Mouse (Mus musculus) left cerebral cortex, postnatal 14 days (tissue): ENCODE data around the gene Elp5. TPM values are rescaled to one million over a fixed set of nuclear protein-coding genes. Genes with fewer than 3 reads are reported as not detected.
"Not testable (repeated sequence)": the region's sequence is repeated elsewhere in the genome, so short reads cannot be mapped to it uniquely, and the experiment has no call there.

ENCODE experiments used
- DNase-seq, 2 experiments: peaks; one replicate each; pipeline ENCODE4 v3.0.0; 2021 to 2022; ENCODE audit warnings: low spot score in 2 of 2, mixed read lengths in 1 of 2
- intact Hi-C: fragments of 180-260 bp; cut with DNase I; formaldehyde crosslinking; loops from one replicate; pipeline ENCODE4 v1.15.1; 2025
- total RNA-seq, 2 experiments: library from RNA; stranded (reverse); gene quantifications; 2 replicates each; pipeline ENCODE4 v1.2.3; 2021

The Elp5 gene
- total RNA-seq, 2 experiments from 2014 or later: 103 to 107 TPM

- DNase-seq: no peak
- intact Hi-C loops: no loop called here
Measured at GRCm38 (mm10) chr11:70016669-70017068, 34.4 kb upstream of the Elp5 start, which contains the start of gene Dlg4. Dlg4 (plus strand) TSS chr11:70016942.

DNA sequence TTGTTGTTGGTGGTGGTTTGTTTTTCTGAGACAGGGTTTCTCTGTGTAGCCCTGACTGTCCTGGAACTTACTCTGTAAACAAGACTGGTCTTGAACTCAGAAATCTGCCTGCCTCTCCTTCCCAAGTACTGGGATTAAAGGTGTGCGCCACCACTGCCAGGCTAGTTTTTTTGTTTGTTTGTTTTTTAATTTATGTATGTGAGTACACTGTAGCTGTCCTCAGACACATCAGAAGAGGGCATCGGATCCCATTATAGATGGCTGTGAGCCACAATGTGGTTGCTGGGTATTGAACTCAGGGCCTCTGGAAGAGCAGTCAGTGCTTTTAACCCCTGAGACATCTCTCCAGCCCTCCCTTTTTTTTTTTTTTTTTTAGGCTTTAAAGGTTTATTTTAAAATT is 33.9 kb upstream of the Elp5 start:
- DNase-seq, intact Hi-C loops: not testable (repeated sequence)

DNA sequence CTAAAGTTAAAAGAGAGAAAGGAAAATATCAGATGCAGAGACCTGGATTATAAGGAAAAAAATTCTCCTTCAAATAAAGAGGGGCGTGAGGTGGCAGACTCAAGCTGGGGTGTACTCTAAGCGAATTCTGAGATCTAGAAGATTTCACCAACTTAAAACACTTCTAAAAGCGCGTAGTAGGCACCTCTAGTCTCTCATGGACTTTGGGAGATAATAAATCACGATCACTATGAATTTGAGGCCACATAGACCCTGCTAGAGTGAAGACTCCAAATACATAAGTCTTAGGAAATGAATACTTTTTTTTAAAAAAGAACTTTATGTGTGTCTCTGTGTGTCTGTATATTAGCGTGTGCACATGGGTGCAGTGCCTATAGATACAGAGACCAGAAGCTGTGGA is 33.4 kb upstream of the Elp5 start:
- intact Hi-C loops: no loop called here
- DNase-seq: no peak

DNA sequence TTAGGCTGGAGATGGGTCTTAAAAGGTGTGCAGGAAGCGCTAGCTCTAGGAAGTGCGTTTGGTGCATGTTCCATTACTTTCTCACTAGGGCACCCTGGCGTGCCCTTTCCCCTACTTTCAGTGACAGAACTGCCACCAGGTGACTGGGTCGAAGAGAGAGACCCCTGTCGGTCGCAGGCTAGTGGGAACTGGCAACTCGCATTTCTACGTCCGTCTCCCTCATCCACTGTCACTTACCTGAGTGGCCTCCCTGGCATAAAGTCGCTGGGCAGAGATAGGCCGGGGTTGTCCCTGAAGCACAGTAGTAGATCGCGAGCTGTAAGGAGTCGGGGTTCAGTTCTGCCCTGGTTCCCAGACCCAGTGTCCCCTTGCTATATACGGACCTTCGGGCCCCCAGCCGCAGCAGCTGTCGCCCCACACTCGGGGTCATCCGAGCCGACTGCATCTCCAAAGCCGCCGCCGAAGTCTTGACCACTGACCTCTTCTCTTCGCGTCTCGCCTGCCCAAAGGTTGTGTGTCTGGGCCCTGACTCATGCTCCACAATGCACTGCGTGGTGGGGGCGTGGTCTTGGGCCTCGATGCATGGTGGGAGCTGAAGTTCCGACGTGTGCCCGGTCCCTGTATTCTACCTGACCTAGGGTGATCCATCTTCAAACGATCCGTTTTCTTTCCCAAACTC is 32.7 kb upstream of the Elp5 start, which contains the start of gene Acadvl:
Gene Acadvl (minus strand): TSS at position 532 of the 679 bp plus-strand sequence.
- intact Hi-C loops: no loop called here
- DNase-seq: peak; percentile 74 to 86

DNA sequence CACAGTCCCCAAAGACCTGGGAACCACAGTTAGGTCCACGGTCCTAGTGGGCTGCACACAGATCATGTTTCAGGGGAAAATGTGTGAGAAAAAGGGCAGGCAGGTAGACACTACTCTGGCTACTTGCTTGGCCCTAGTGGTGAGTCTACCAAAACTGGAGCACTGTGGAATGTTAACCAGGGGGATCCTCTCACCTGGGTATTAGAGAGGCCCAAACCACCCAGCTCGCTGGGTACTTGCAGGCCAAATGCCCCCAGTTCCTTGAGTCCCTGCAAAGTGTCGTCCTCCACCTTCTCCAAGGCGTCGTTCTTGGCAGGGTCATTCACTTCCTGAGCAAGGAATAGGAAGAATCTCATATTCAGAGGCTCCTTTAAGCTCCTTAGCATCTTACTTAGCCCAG is 31.7 kb upstream of the Elp5 start:
- intact Hi-C loops: no loop called here
- no peak for DNase-seq

GRCm38 (mm10) chr11:70013408-70013807 is 31.1 kb upstream of the Elp5 start:
- intact Hi-C loops: no loop called here
- DNase-seq: no peak

- intact Hi-C loops: no loop called here
- no peak for DNase-seq
Measured at GRCm38 (mm10) chr11:70012931-70013330, 30.6 kb upstream of the Elp5 start.

DNA sequence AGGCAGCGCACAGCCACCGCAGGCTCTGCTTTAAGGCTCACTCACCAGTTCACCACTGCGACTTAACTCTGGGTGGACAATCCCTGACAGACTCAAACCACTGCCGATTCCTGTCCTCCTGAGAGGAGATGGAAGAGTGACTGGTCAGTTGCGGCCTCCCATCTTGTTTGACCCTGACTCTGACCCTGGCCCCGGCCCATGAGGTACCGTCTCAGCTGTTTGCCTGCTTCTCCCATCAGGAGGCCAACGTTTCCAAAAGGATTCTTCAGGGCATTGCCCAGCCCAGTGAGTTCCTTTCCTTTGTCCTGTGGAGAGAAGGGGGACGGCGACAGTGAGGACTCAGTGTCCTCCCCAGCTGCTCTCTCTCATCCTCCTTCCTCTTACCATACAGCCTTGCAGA is 28.6 kb upstream of the Elp5 start:
- intact Hi-C loops: no loop called here
- DNase-seq: no peak

- intact Hi-C loops: no loop called here
- no peak for DNase-seq
Measured at GRCm38 (mm10) chr11:70010548-70010947, 28.2 kb upstream of the Elp5 start.

DNA sequence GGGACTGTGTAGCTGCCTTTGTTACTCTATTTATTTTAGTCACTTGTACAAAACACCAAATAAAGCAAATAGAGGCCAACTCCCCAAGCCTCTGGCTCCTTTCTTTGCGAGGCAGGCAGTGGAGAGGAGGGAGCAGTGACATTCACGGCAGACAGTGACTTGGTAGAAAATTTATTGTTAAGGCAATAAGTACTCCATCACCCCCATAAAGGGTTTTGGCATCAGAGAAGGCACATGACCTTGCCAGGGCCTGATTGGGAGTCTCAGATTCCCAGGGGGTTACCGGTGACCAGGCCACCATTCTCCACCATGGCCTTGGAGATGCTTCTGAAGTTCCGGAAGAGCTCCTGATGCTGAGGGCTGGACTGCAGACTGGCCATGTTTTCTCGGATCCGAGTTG is 27.7 kb upstream of the Elp5 start:
- DNase-seq: no peak
- intact Hi-C loops: no loop called here

DNA sequence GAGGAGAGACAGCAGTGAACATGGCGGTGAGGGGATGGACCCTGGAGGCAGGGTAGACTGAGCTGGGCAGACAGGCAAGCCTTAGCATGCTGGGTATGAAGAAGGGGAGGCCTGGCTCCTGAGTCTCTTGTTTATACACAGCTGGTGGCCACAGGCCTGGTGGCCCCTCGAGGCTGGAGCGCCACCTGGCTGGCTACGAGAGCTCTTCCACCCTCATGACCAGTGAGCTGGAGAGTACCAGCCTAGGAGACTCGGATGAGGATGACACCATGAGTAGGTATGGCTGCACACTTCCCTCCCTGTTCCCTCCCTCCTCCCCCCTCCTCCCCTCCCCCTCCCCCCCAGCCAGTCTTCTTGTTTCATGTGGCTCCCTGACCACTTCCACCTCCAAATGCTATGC is 23.2 kb upstream of the Elp5 start:
- intact Hi-C loops: no loop called here
- DNase-seq: no peak

- intact Hi-C loops: no loop called here
- DNase-seq: no peak
Measured at GRCm38 (mm10) chr11:70002471-70002870, 20.2 kb upstream of the Elp5 start.

DNA sequence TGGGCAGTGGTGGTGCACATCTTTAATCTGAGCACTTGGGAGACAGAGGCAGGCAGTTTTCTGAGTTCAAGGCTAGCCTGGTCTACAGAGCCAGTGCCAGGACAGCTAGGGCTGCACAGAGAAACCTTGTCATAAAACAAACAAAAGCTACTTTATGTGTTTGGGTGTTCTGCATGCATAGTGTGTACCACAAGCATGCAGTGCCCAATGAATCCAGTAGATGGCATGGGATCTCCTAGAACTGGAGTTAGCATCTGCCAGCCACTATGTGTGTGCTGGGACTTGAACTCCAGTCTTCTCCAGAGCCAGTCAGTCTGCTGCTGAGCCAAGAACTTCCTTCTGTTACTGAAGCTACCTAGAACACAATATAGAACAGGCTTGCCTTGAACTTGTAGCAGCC is 19.5 kb upstream of the Elp5 start:
- no peak for DNase-seq
- intact Hi-C loops: no loop called here

GRCm38 (mm10) chr11:70001159-70001558 is 18.8 kb upstream of the Elp5 start:
- DNase-seq: no peak
- intact Hi-C loops: no loop called here

GRCm38 (mm10) chr11:70000396-70000898 is 18.1 kb upstream of the Elp5 start, which contains the start of gene Dvl2:
Dvl2 (plus strand) TSS chr11:70000595.
- intact Hi-C loops: no loop called here
- DNase-seq: peak; percentile 92 to 97

DNA sequence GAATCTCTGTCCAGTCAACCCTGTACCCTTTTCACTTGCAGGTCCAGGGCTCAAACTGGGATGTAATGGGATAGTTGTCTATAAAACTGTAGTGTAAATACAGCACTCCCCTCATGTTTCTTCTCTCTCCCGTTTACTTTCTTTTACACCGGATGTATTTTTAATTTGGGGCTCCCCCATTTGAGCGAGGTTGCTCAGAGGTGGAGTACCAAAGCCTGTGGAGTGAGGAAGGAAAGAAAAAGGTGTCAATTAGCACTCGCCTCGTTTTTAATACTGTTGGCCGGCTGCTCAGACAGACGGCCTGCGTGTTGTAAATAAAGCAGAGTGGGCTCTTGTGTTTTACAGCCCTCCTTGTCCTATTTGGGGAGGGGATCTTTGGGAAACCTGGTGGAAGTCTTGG is 17.3 kb upstream of the Elp5 start:
- intact Hi-C loops: no loop called here
- DNase-seq: no peak

GRCm38 (mm10) chr11:69998567-69999491 is 16.5 kb upstream of the Elp5 start:
- intact Hi-C loops: no loop called here
- DNase-seq: no peak

DNA sequence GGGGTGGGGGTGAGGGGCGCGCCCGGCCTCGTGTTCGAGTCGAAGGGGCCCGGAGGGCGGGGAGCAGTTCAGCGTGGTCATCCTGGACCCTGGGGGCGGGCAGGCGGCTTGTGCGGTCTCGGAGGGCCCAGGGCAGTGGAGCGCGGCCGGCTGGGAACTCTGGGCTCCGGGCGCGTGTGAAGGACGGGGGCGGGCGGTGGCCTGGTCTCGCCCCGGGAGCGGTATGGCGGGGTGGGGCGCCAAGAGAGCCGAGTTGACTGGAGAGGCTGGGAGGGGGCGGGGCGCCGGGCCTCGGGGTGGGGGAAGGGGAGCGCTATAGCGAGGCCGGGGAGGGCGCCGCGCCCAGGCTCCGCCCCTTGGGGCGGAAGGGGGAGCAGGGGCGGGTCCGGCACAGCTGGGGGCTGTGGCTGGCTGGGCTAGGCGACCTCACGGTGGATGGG is 14.8 kb upstream of the Elp5 start:
- peak in 1 of 2 experiments; percentile 65 for DNase-seq
- intact Hi-C loops: no loop called here

DNA sequence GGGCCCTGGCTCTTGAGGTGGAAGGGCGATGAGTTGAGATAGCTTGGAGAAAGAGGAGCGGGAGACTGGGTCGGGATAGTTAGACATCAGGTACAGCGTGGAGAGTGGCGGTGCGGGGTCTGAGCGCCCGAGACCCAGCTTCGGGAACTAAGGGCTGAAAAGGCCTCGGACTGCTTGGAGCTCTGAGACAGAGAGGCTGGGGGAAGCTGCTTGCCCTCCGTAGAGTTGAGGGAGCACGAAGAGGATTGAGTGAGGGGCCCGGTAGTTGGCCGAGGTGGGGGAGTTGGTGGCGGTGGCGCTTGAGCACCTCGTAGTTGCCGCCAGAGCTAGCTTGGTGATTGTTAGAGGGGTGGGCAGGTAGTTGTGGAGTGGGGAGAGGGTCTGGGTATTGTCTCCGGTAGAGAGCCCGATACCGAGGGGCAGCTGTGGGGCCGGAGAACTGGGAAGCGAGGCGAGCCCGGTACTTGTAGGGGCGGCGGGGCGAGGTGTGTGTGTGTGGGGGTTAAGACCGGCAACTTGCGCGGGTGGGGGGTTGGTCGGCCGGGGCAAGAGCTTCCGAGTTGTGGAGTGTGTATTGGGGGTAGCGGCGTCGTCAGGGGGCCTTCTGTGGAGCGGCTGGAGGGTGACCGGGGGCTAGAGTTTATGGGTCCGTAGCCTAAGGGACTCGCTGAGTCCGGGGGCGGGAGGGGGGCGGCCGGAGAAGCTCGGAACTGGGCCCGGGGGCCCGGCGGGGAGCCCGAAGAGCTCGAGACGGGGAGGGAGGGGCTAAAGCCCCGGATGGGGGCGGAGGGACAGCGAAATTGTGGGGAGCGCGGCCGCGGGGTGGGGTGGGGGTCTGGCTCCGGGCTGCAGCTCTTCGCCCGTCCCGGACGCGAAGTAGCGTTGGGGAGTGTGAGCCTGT is 14.1 kb upstream of the Elp5 start:
- intact Hi-C loops: no loop called here
- DNase-seq: no peak
